Mouse (Mus musculus) urinary bladder, adult 18-20 months (tissue): ENCODE results near the gene Ppm1h.

Experiments
- DNase-seq, 2 experiments: peaks; one replicate each; pipeline ENCODE4 v3.0.0; 2022; ENCODE audit warnings: low spot score in 2 of 2, mixed read lengths in 2 of 2

Ppm1h gene

GRCm38 (mm10) chr10:122743361-122743760 lies 64.8 kb downstream of the Ppm1h start:
- no peak for DNase-seq

- no peak for DNase-seq
These were observed 66.4 kb downstream of the Ppm1h start for GRCm38 (mm10) chr10:122744970-122745369.

GRCm38 (mm10) chr10:122746211-122746610 lies 67.6 kb downstream of the Ppm1h start:
- no peak for DNase-seq

- no peak for DNase-seq
These were observed 68.8 kb downstream of the Ppm1h start for GRCm38 (mm10) chr10:122747151-122747925.

- DNase-seq = no peak
These were observed 69.9 kb downstream of the Ppm1h start for GRCm38 (mm10) chr10:122748361-122748951.

GRCm38 (mm10) chr10:122749071-122749470 lies 70.5 kb downstream of the Ppm1h start:
- no peak for DNase-seq

GRCm38 (mm10) chr10:122749876-122750275 lies 71.3 kb downstream of the Ppm1h start:
- no peak for DNase-seq

- no peak for DNase-seq
These were observed 74.7 kb downstream of the Ppm1h start for GRCm38 (mm10) chr10:122752950-122753923.

- no peak for DNase-seq
These were observed 75.4 kb downstream of the Ppm1h start for GRCm38 (mm10) chr10:122753924-122754307.

GRCm38 (mm10) chr10:122754967-122755366 lies 76.4 kb downstream of the Ppm1h start:
- DNase-seq = no peak

GRCm38 (mm10) chr10:122756879-122757530 lies 78.4 kb downstream of the Ppm1h start:
- DNase-seq = no peak

GRCm38 (mm10) chr10:122757727-122758126 lies 79.2 kb downstream of the Ppm1h start:
- DNase-seq = no peak

GRCm38 (mm10) chr10:122758346-122758745 lies 79.8 kb downstream of the Ppm1h start:
- no peak for DNase-seq

- DNase-seq = no peak
These were observed 81.2 kb downstream of the Ppm1h start for GRCm38 (mm10) chr10:122759729-122760128.

GRCm38 (mm10) chr10:122760469-122761307 lies 82.1 kb downstream of the Ppm1h start:
- DNase-seq = no peak

- DNase-seq = no peak
These were observed 84.4 kb downstream of the Ppm1h start for GRCm38 (mm10) chr10:122762772-122763511.

GRCm38 (mm10) chr10:122763596-122763995 lies 85.0 kb downstream of the Ppm1h start:
- DNase-seq = no peak

GRCm38 (mm10) chr10:122764653-122765052 lies 86.1 kb downstream of the Ppm1h start:
- DNase-seq = no peak

- no peak for DNase-seq
These were observed 87.0 kb downstream of the Ppm1h start for GRCm38 (mm10) chr10:122765521-122765920.

GRCm38 (mm10) chr10:122765992-122766391 lies 87.4 kb downstream of the Ppm1h start:
- DNase-seq = no peak
